Mouse (Mus musculus): Measurements from ENCODE around the gene Ccdc155. TPM values are rescaled to one million over a fixed set of nuclear protein-coding genes. Genes with fewer than 3 reads are reported as not detected.
A peak's percentile ranks its signal among the peaks of the same experiment; 100 is the strongest.

Gene Ccdc155
- total and polyA plus RNA-seq, 3 experiments, result not detected

- no peak for TF ChIP-seq GATA2 (IDR thresholded peaks at IDR 0.05; ENCODE audit: borderline replicate concordance, low read depth, low read length)
- Histone ChIP-seq H3K36me3 (replicated peaks) (no peaks in the 10 kb centered on the region), H3K9me3 (replicated peaks) (no peaks in the 10 kb centered on the region), H3K4me3 (ENCODE audit: low read depth, low read length) (no peak overlapping the region), H3K27me3 (ENCODE audit: insufficient read depth, low read length) (peaks cover 88% of the 10 kb centered on the region), H3K4me1 (ENCODE audit: insufficient read depth, low read depth, low read length) (no peaks in the 10 kb centered on the region; the same call in 1 of the 2 replicates)
- ATAC-seq (ENCODE audit: extremely low read depth, insufficient number of reproducible peaks, low FRiP score, poor library complexity, severe bottlenecking) (no peak), DNase-seq (ENCODE audit: low spot score) (no peak)
These were observed 15.1 kb downstream of the Ccdc155 start for GRCm38 (mm10) chr7:45189600-45189999.

DNA sequence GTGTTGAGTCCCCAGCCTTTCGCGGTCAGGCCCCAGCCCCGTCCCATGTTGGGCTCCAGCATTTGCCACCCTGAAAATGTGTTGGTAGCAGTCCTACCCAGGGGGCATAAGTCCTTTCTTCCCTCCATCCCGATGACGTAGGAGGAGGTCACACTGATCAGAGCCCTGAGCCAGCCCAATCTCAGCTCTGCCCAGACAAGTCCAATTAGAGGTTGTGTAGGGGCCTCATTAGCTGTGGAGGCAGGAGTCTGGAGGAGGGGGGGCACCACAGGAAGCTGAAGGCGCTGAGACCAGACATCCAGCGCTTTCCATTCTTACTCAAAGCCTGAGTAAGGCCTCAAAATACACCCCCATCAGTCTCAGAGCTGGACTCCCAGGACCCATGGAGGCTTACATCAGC lies 18.8 kb downstream of the Ccdc155 start:
- TF ChIP-seq GATA2 (IDR thresholded peaks at IDR 0.05; ENCODE audit: borderline replicate concordance, low read depth, low read length) (no peak), TAL1 (conservative IDR thresholded peaks at IDR 0.05; ENCODE audit: low read depth, low read length) (no peak), CTCF (IDR thresholded peaks at IDR 0.05; ENCODE audit: low read depth, low read length) (no peak), POLR2AphosphoS5 (IDR thresholded peaks at IDR 0.05; ENCODE audit: insufficient replicate concordance, low read depth, low read length) (no peak), GATA1 (IDR thresholded peaks at IDR 0.05; ENCODE audit: borderline replicate concordance, low read length) (no peak)
- no peak overlapping the region for H3K4me3 ChIP-seq (ENCODE audit: low read depth, low read length)
- DNase-seq (ENCODE audit: low spot score), result no peak
- H3K36me3 ChIP-seq (replicated peaks), result no peaks in the 10 kb centered on the region
- no peaks in the 10 kb centered on the region for H3K9me3 ChIP-seq (replicated peaks)
- peaks cover 20% of the 10 kb centered on the region for H3K4me1 ChIP-seq (ENCODE audit: insufficient read depth, low read depth, low read length)
- no peak for ATAC-seq (ENCODE audit: extremely low read depth, insufficient number of reproducible peaks, low FRiP score, poor library complexity, severe bottlenecking)
- H3K27me3 ChIP-seq (ENCODE audit: insufficient read depth, low read length), result peaks cover 88% of the 10 kb centered on the region

DNA sequence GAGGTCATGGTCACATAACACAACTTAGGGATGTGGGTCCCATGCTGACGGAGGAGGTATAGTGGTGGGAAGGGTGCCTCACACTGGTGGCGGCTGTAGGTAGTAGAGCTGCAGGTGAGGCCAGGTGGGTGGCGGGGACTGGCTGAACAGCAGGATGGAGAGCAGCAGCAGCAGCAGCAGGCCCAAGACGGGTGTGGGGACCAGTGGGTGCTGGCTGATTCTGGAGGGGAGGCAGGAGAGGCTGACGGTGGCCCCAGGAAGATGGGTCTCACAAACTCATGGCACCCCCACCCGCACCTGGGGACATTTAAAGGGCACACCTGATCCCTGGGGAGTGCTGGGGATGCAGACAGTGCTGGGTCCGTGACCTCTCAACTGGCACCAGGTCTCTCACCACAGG lies 21.0 kb downstream of the Ccdc155 start:
- ATAC-seq (ENCODE audit: extremely low read depth, insufficient number of reproducible peaks, low FRiP score, poor library complexity, severe bottlenecking), result no peak
- DNase-seq (ENCODE audit: low spot score), result no peak
- peaks cover 89% of the 10 kb centered on the region for H3K27me3 ChIP-seq (ENCODE audit: insufficient read depth, low read length)
- peaks cover 21% of the 10 kb centered on the region for H3K4me1 ChIP-seq (ENCODE audit: insufficient read depth, low read depth, low read length)
- TF ChIP-seq TAL1 (conservative IDR thresholded peaks at IDR 0.05; ENCODE audit: low read depth, low read length) (no peak), GATA1 (IDR thresholded peaks at IDR 0.05; ENCODE audit: borderline replicate concordance, low read length) (no peak), GATA2 (IDR thresholded peaks at IDR 0.05; ENCODE audit: borderline replicate concordance, low read depth, low read length) (no peak), CTCF (IDR thresholded peaks at IDR 0.05; ENCODE audit: low read depth, low read length) (no peak), POLR2AphosphoS5 (IDR thresholded peaks at IDR 0.05; ENCODE audit: insufficient replicate concordance, low read depth, low read length) (no peak)
- no peak overlapping the region for H3K4me3 ChIP-seq (ENCODE audit: low read depth, low read length)
- H3K9me3 ChIP-seq (replicated peaks), result no peaks in the 10 kb centered on the region
- H3K36me3 ChIP-seq (replicated peaks), result no peaks in the 10 kb centered on the region

- TF ChIP-seq POLR2AphosphoS5 (IDR thresholded peaks at IDR 0.05; ENCODE audit: insufficient replicate concordance, low read depth, low read length), result no peak
- TF ChIP-seq CTCF (IDR thresholded peaks at IDR 0.05; ENCODE audit: low read depth, low read length), result no peak
- TF ChIP-seq GATA2 (IDR thresholded peaks at IDR 0.05; ENCODE audit: borderline replicate concordance, low read depth, low read length), result no peak
- TF ChIP-seq GATA1 (IDR thresholded peaks at IDR 0.05; ENCODE audit: borderline replicate concordance, low read length), result no peak
- no peak for TF ChIP-seq TAL1 (conservative IDR thresholded peaks at IDR 0.05; ENCODE audit: low read depth, low read length)
- H3K4me3 ChIP-seq (ENCODE audit: low read depth, low read length), result peak overlapping the region; percentile 69; the same call in 1 of the 2 replicates
- peaks cover 90% of the 10 kb centered on the region for H3K27me3 ChIP-seq (ENCODE audit: insufficient read depth, low read length)
- ATAC-seq (ENCODE audit: extremely low read depth, insufficient number of reproducible peaks, low FRiP score, poor library complexity, severe bottlenecking) (no peak), DNase-seq (ENCODE audit: low spot score) (no peak)
- H3K9me3 ChIP-seq (replicated peaks), result no peaks in the 10 kb centered on the region
- no peaks in the 10 kb centered on the region for H3K36me3 ChIP-seq (replicated peaks)
- H3K4me1 ChIP-seq (ENCODE audit: insufficient read depth, low read depth, low read length), result peaks cover 24% of the 10 kb centered on the region
These were observed 22.1 kb downstream of the Ccdc155 start for GRCm38 (mm10) chr7:45182606-45183005.

DNA sequence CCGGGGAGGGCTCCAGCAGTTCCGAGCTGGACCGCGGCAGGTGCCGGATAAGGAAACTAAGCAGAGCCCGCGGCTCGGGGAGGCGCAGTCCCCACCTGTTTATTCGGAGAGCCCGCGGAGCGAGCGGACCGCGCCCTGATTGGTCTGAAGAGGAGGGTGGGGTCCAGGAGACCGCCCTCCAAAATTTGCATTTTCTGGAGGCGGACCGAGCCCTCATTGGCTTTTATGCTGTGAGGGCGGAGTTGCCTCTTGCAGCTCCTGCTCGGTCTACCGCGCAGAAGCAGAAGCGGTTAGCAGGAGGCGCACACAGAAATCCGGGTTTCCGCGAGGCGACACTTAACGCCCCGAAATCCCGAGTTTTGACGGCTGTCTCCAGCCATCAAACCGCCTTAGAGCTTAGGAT lies 22.5 kb downstream of the Ccdc155 start:
- H3K9me3 ChIP-seq (replicated peaks), result no peaks in the 10 kb centered on the region
- H3K4me3 ChIP-seq (ENCODE audit: low read depth, low read length), result peak overlapping the region; percentile 69
- H3K4me1 ChIP-seq (ENCODE audit: insufficient read depth, low read depth, low read length), result peaks cover 24% of the 10 kb centered on the region
- H3K36me3 ChIP-seq (replicated peaks), result no peaks in the 10 kb centered on the region
- peak; percentile 99 for ATAC-seq (ENCODE audit: extremely low read depth, insufficient number of reproducible peaks, low FRiP score, poor library complexity, severe bottlenecking)
- H3K27me3 ChIP-seq (ENCODE audit: insufficient read depth, low read length), result peaks cover 91% of the 10 kb centered on the region
- peak; percentile 99 for DNase-seq (ENCODE audit: low spot score)
- TF ChIP-seq CTCF (IDR thresholded peaks at IDR 0.05; ENCODE audit: low read depth, low read length), result no peak
- TF ChIP-seq GATA1 (IDR thresholded peaks at IDR 0.05; ENCODE audit: borderline replicate concordance, low read length), result no peak
- TF ChIP-seq TAL1 (conservative IDR thresholded peaks at IDR 0.05; ENCODE audit: low read depth, low read length), result no peak
- TF ChIP-seq GATA2 (IDR thresholded peaks at IDR 0.05; ENCODE audit: borderline replicate concordance, low read depth, low read length), result no peak
- TF ChIP-seq POLR2AphosphoS5 (IDR thresholded peaks at IDR 0.05; ENCODE audit: insufficient replicate concordance, low read depth, low read length), result no peak

- Histone ChIP-seq H3K9me3 (replicated peaks) (no peaks in the 10 kb centered on the region), H3K27me3 (ENCODE audit: insufficient read depth, low read length) (peaks cover 91% of the 10 kb centered on the region), H3K4me3 (ENCODE audit: low read depth, low read length) (peak overlapping the region; percentile 69; the same call in 1 of the 2 replicates), H3K4me1 (ENCODE audit: insufficient read depth, low read depth, low read length) (peaks cover 24% of the 10 kb centered on the region), H3K36me3 (replicated peaks) (no peaks in the 10 kb centered on the region)
- TF ChIP-seq CTCF (IDR thresholded peaks at IDR 0.05; ENCODE audit: low read depth, low read length) (no peak), POLR2AphosphoS5 (IDR thresholded peaks at IDR 0.05; ENCODE audit: insufficient replicate concordance, low read depth, low read length) (no peak), TAL1 (conservative IDR thresholded peaks at IDR 0.05; ENCODE audit: low read depth, low read length) (no peak), GATA1 (IDR thresholded peaks at IDR 0.05; ENCODE audit: borderline replicate concordance, low read length) (no peak), GATA2 (IDR thresholded peaks at IDR 0.05; ENCODE audit: borderline replicate concordance, low read depth, low read length) (no peak)
- no peak for ATAC-seq (ENCODE audit: extremely low read depth, insufficient number of reproducible peaks, low FRiP score, poor library complexity, severe bottlenecking)
- peak; percentile 40 for DNase-seq (ENCODE audit: low spot score)
These were observed 23.2 kb downstream of the Ccdc155 start for GRCm38 (mm10) chr7:45181540-45181939.
